Mouse (Mus musculus): ENCODE results near the gene 1700057G04Rik. TPM values are rescaled to one million over a fixed set of nuclear protein-coding genes. Genes with fewer than 3 reads are reported as not detected.

The 1700057G04Rik gene
- polyA plus RNA-seq, 1 experiment from 2014 or later = not detected

DNA sequence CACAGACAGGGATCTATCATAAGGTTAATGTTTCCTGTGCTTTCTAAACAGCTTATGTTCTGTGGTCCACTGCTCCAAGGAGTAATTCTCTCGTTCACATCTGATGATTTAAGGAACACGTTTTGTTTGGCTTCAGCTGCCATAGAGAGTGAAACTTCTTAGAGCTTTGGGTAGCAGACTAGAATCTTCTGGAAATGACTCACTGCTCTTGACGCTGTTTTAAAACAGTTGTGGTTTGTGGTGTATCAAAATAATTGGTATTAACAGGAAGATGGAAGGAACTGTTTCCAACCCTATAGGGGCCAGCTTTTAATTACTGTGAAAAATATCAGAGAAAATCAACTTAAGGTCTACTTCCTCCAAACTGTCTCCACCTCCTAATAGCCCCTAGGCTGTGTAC is 75.2 kb downstream of the 1700057G04Rik start:
- Histone ChIP-seq H3K36me3 (ENCODE audit: control insufficient read depth, insufficient read depth, low read length) (no peaks in the 10 kb centered on the region), H3K9ac (replicated peaks; ENCODE audit: low read depth, low read length) (no peak overlapping the region), H3K9me3 (ENCODE audit: control insufficient read depth, low read depth, low read length) (no peaks in the 10 kb centered on the region), H3K27ac (ENCODE audit: low read length) (no peak overlapping the region), H3K4me3 (ENCODE audit: low read depth, low read length) (no peak overlapping the region), H3K4me2 (replicated peaks; ENCODE audit: low read depth, low read length) (no peak overlapping the region), H3K4me1 (ENCODE audit: control insufficient read depth, insufficient read depth, low read length) (no peaks in the 10 kb centered on the region), H3K27me3 (ENCODE audit: control insufficient read depth, insufficient read depth, low read length) (no peaks in the 10 kb centered on the region)
- ATAC-seq (ENCODE audit: insufficient number of reproducible peaks, insufficient read depth, low FRiP score, low read depth) = no peak
- 51% methylated on average over 3 of the region's 3 CpGs for whole genome bisulfite sequencing

DNA sequence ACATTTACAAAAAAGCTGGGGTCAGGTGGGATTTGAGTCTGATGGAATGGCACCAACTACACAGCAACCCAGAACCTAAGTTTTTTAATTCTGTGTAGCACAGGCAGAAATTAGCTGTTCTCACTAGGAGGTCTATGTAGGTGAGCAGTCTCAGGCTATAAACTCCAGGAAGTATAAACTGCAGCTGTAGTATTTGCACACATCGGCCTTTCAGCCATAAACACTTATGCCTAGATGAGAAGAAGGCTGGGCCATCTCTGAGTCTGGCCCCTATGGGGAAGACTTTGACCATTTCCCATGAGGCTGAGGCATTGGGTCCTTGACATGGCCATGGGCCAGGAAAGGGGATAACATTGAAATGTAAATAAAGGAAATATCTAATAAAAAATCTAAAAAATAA is 76.7 kb downstream of the 1700057G04Rik start:
- H3K4me1 ChIP-seq (ENCODE audit: control insufficient read depth, insufficient read depth, low read length) = no peaks in the 10 kb centered on the region
- H3K36me3 ChIP-seq (ENCODE audit: control insufficient read depth, insufficient read depth, low read length) = no peaks in the 10 kb centered on the region
- ATAC-seq (ENCODE audit: insufficient number of reproducible peaks, insufficient read depth, low FRiP score, low read depth) = no peak
- H3K27me3 ChIP-seq (ENCODE audit: control insufficient read depth, insufficient read depth, low read length) = no peaks in the 10 kb centered on the region
- no peaks in the 10 kb centered on the region for H3K9me3 ChIP-seq (ENCODE audit: control insufficient read depth, low read depth, low read length)
- WGBS = 85% methylated on average over 1 of the region's 1 CpGs
- no peak overlapping the region for H3K4me2 ChIP-seq (replicated peaks; ENCODE audit: low read depth, low read length)
- no peak overlapping the region for H3K4me3 ChIP-seq (ENCODE audit: low read depth, low read length)
- no peak overlapping the region for H3K9ac ChIP-seq (replicated peaks; ENCODE audit: low read depth, low read length)
- no peak overlapping the region for H3K27ac ChIP-seq (ENCODE audit: low read length)

DNA sequence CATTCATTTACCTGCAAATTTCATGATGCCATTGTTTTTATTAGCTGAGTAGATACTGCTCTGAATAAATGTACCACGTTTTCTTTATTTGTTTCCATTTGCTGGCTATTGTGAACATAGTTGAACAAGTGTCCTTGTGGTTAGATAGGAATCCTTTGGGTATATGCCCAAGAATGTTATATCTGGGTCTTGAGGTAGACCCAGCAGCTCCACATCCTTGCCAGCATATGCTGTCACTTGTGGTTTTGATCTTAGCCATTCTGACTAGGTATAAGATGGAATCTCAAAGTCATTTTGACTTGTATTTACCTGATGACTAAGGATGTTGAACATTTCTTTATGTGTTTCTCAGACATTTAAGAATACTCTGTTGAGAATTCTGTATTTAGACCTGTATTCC is 77.7 kb downstream of the 1700057G04Rik start:
- no peak overlapping the region for H3K4me3 ChIP-seq (ENCODE audit: low read depth, low read length)
- no peak for ATAC-seq (ENCODE audit: insufficient number of reproducible peaks, insufficient read depth, low FRiP score, low read depth)
- H3K36me3 ChIP-seq (ENCODE audit: control insufficient read depth, insufficient read depth, low read length) = no peaks in the 10 kb centered on the region
- no peak overlapping the region for H3K4me2 ChIP-seq (replicated peaks; ENCODE audit: low read depth, low read length)
- H3K9ac ChIP-seq (replicated peaks; ENCODE audit: low read depth, low read length) = no peak overlapping the region
- no peaks in the 10 kb centered on the region for H3K4me1 ChIP-seq (ENCODE audit: control insufficient read depth, insufficient read depth, low read length)
- no peaks in the 10 kb centered on the region for H3K27me3 ChIP-seq (ENCODE audit: control insufficient read depth, insufficient read depth, low read length)
- no peak overlapping the region for H3K27ac ChIP-seq (ENCODE audit: low read length)
- H3K9me3 ChIP-seq (ENCODE audit: control insufficient read depth, low read depth, low read length) = no peaks in the 10 kb centered on the region
- 61% methylated on average over 1 of the region's 1 CpGs for WGBS

DNA sequence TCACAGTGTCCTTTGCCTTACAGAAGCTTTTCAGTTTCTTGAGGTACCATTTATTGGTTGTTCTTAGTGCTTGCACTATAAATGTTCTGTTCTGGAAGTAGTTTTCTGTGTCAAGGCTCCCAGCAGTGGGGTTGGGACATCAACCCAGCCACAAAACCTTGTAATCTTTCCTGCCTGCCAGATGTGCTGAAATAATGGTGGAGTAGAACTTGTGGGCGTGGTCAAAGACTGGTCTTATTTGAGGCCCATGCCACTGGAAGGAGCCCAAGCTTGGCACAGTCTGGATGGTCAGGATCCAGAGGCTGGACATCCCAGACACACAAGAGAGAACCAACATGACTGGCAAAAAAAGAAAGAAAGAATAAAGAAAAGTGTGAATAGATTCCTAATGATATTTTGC is 78.2 kb downstream of the 1700057G04Rik start:
- ATAC-seq (ENCODE audit: insufficient number of reproducible peaks, insufficient read depth, low FRiP score, low read depth) = no peak
- Histone ChIP-seq H3K36me3 (ENCODE audit: control insufficient read depth, insufficient read depth, low read length) (no peaks in the 10 kb centered on the region), H3K9me3 (ENCODE audit: control insufficient read depth, low read depth, low read length) (no peaks in the 10 kb centered on the region), H3K4me2 (replicated peaks; ENCODE audit: low read depth, low read length) (no peak overlapping the region), H3K4me3 (ENCODE audit: low read depth, low read length) (no peak overlapping the region), H3K4me1 (ENCODE audit: control insufficient read depth, insufficient read depth, low read length) (no peaks in the 10 kb centered on the region), H3K9ac (replicated peaks; ENCODE audit: low read depth, low read length) (no peak overlapping the region), H3K27ac (ENCODE audit: low read length) (no peak overlapping the region), H3K27me3 (ENCODE audit: control insufficient read depth, insufficient read depth, low read length) (no peaks in the 10 kb centered on the region)
- WGBS = 86% methylated on average over 1 of the region's 1 CpGs

DNA sequence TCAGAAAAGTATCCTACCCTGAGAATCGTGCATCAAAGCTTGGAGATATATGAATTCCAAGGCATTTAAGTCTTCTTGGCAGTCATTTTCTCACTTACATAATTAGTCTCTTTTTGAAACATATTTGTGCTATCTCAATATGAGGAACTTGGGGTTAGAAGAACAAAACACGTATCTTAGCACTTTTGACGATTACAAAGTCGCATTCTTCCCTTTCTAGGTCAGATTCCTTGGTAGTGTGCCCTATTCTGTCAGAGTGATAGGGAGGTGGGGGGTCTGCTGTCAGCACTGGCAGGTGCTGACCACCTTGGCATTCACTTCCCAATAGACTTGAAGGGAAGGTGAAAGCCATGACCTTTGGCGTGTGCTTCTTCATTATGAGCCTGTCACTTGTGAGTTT is 93.5 kb downstream of the 1700057G04Rik start:
- no peaks in the 10 kb centered on the region for H3K36me3 ChIP-seq (ENCODE audit: control insufficient read depth, insufficient read depth, low read length)
- H3K4me1 ChIP-seq (ENCODE audit: control insufficient read depth, insufficient read depth, low read length) = no peaks in the 10 kb centered on the region
- 71% methylated on average over 5 of the region's 5 CpGs for WGBS
- no peak overlapping the region for H3K4me3 ChIP-seq (ENCODE audit: low read depth, low read length)
- H3K4me2 ChIP-seq (replicated peaks; ENCODE audit: low read depth, low read length) = no peak overlapping the region
- H3K27ac ChIP-seq (ENCODE audit: low read length) = no peak overlapping the region
- H3K9ac ChIP-seq (replicated peaks; ENCODE audit: low read depth, low read length) = no peak overlapping the region
- no peaks in the 10 kb centered on the region for H3K9me3 ChIP-seq (ENCODE audit: control insufficient read depth, low read depth, low read length)
- H3K27me3 ChIP-seq (ENCODE audit: control insufficient read depth, insufficient read depth, low read length) = no peaks in the 10 kb centered on the region
- ATAC-seq (ENCODE audit: insufficient number of reproducible peaks, insufficient read depth, low FRiP score, low read depth) = no peak

Small RNA genes within 50 kb of the gene (microRNA-seq; reads per million reads assigned to microRNA genes)
- gene Mir6386 = not detected

Other genes starting within 250 kb of the 1700057G04Rik start
- 0.27 and 0.71 TPM in 2 replicates for gene Plscr5, start 116.4 kb upstream of the 1700057G04Rik start, polyA plus RNA-seq (2014; fragmentation: Nextera tagmentation; extraction: Ambion mirVana)
- 51.4 and 60.1 TPM in 2 replicates for gene Plscr1, start 59.6 kb upstream of the 1700057G04Rik start, polyA plus RNA-seq (2014; fragmentation: Nextera tagmentation; extraction: Ambion mirVana)
- gene Plscr2, start 33.8 kb upstream of the 1700057G04Rik start, polyA plus RNA-seq (2014; fragmentation: Nextera tagmentation; extraction: Ambion mirVana) = 0.98 and 1.1 TPM in 2 replicates
- 12.1 and 13.2 TPM in 2 replicates for gene Plscr4, start 148.0 kb downstream of the 1700057G04Rik start, polyA plus RNA-seq (2014; fragmentation: Nextera tagmentation; extraction: Ambion mirVana)
- gene Plod2, start 232.8 kb downstream of the 1700057G04Rik start, polyA plus RNA-seq (2014; fragmentation: Nextera tagmentation; extraction: Ambion mirVana) = 44.9 and 51.6 TPM in 2 replicates

Data from stomach, embryonic 14.5 days (tissue).